Mouse (Mus musculus) testis, adult 2 months (tissue): Measurements from ENCODE around the gene Exosc5. TPM values are rescaled to one million over a fixed set of nuclear protein-coding genes. Genes with fewer than 3 reads are reported as not detected.

ENCODE experiments used
- H3K27ac ChIP-seq: fragments of 200-500 bp; 2 replicates; pipeline ENCODE4 v1.5.1; 2012; ENCODE audit warnings: low read depth, low read length; ENCODE audit not compliant: control insufficient read depth, insufficient read depth
- H3K27me3 ChIP-seq: fragments of 200-500 bp; 2 replicates; pipeline ENCODE4 v1.6.1; 2012; ENCODE audit warnings: mild to moderate bottlenecking, low read length, moderate library complexity; ENCODE audit not compliant: control insufficient read depth, insufficient read depth
- H3K36me3 ChIP-seq: fragments of 200-500 bp; 2 replicates; pipeline ENCODE4 v1.6.1; 2012; ENCODE audit warnings: mild to moderate bottlenecking, low read length; ENCODE audit not compliant: control insufficient read depth, insufficient read depth
- H3K4me1 ChIP-seq: fragments of 200-500 bp; 2 replicates; pipeline ENCODE4 v1.6.1; 2012; ENCODE audit warnings: low read length; ENCODE audit not compliant: control insufficient read depth, insufficient read depth
- H3K4me3 ChIP-seq: fragments of 200-500 bp; 2 replicates; pipeline ENCODE4 v1.5.1; 2012; ENCODE audit warnings: low read depth, mild to moderate bottlenecking, low read length, moderate library complexity, mixed read lengths; ENCODE audit not compliant: control insufficient read depth
- CTCF ChIP-seq: fragments of 200-500 bp; IDR thresholded peaks from 2 replicates; pipeline ENCODE4 v1.5.1; 2012; ENCODE audit warnings: low read depth, mild to moderate bottlenecking, inconsistent platforms, low read length, moderate library complexity; ENCODE audit not compliant: control insufficient read depth, insufficient read depth, insufficient replicate concordance
- POLR2A ChIP-seq: fragments of 200-500 bp; IDR thresholded peaks from 2 replicates; pipeline ENCODE4 v1.6.1; 2012; ENCODE audit warnings: low read depth, mild to moderate bottlenecking, inconsistent platforms, low read length, moderate library complexity; ENCODE audit not compliant: control insufficient read depth
- polyA plus RNA-seq: library from polyadenylated mRNA; depleted of rRNA; stranded (reverse); fragments of >200 nt; gene quantifications from 2 replicates; pipeline ENCODE4 v1.2.3, GENCODE M21; 2012

Exosc5 gene
- polyA plus RNA-seq, 1 experiment = 466 TPM

GRCm38 (mm10) chr7:25625594-25626250, 33.2 kb upstream of the Exosc5 start:
- Histone ChIP-seq H3K27me3 (no peaks in the 10 kb centered on the region), H3K4me1 (peaks cover 15% of the 10 kb centered on the region), H3K27ac (no peak overlapping the region), H3K36me3 (peaks cover 2% of the 10 kb centered on the region), H3K4me3 (no peak overlapping the region)
- TF ChIP-seq CTCF (peak; percentile 27; the same call in 1 of the 2 replicates), POLR2A (no peak)

GRCm38 (mm10) chr7:25626509-25627430, 32.2 kb upstream of the Exosc5 start, which contains the start of gene B3gnt8:
TSS of gene B3gnt8 (plus strand) at chr7:25626654.
- TF ChIP-seq POLR2A = no peak
- TF ChIP-seq CTCF = no peak
- H3K4me3 ChIP-seq = peak within 1 kb of the TSS; percentile 59
- H3K4me1 ChIP-seq = peaks cover 15% of the 10 kb centered on the region
- H3K27ac ChIP-seq = peak within 1 kb of the TSS; percentile 52
- peaks cover 2% of the 10 kb centered on the region for H3K36me3 ChIP-seq
- no peaks in the 10 kb centered on the region for H3K27me3 ChIP-seq

- Histone ChIP-seq H3K27ac (peak overlapping the region; percentile 52), H3K4me1 (peaks cover 15% of the 10 kb centered on the region), H3K27me3 (no peaks in the 10 kb centered on the region), H3K36me3 (peaks cover 1% of the 10 kb centered on the region; the same call in 1 of the 2 replicates), H3K4me3 (peak overlapping the region; percentile 59)
- TF ChIP-seq POLR2A (peak; percentile 55; the same call in 1 of the 2 replicates), CTCF (no peak)
Measured at GRCm38 (mm10) chr7:25627431-25628322, 31.3 kb upstream of the Exosc5 start.

- no peak for TF ChIP-seq CTCF
- no peak for TF ChIP-seq POLR2A
- H3K27ac ChIP-seq = peak overlapping the region; percentile 22; the same call in 1 of the 2 replicates
- H3K4me1 ChIP-seq = peaks cover 15% of the 10 kb centered on the region
- peaks cover 1% of the 10 kb centered on the region; the same call in 1 of the 2 replicates for H3K36me3 ChIP-seq
- H3K27me3 ChIP-seq = no peaks in the 10 kb centered on the region
- peak overlapping the region; percentile 44 for H3K4me3 ChIP-seq
Measured at GRCm38 (mm10) chr7:25628323-25628620, 30.7 kb upstream of the Exosc5 start.

- H3K4me1 ChIP-seq = peaks cover 7% of the 10 kb centered on the region; the same call in 1 of the 2 replicates
- no peaks in the 10 kb centered on the region for H3K27me3 ChIP-seq
- no peak overlapping the region for H3K27ac ChIP-seq
- TF ChIP-seq CTCF (no peak), POLR2A (no peak)
- H3K36me3 ChIP-seq = no peaks in the 10 kb centered on the region; the same call in 1 of the 2 replicates
- H3K4me3 ChIP-seq = no peak overlapping the region
Measured at GRCm38 (mm10) chr7:25632679-25633078, 26.3 kb upstream of the Exosc5 start.

DNA sequence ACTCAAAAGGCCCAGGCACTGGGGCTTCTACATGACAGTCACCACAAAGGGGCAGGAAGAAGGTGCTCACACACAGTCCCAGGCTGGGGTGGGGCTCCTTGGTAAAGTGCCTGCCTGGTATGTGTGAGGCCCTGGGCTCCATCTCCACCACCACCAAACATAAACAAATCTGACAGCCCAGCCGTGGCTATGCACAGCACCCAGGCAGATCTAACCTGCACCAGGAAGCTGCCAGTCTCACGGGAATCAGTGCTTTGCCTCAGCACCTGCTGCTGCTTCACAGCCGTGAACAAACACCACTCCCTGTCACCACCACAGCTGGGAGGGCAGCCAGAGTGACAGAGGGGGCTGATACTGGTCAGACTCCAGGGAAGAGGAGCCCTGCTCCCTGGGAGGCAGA, 22.6 kb upstream of the Exosc5 start:
- Histone ChIP-seq H3K27me3 (no peaks in the 10 kb centered on the region), H3K4me3 (no peak overlapping the region), H3K27ac (no peak overlapping the region), H3K36me3 (no peaks in the 10 kb centered on the region; the same call in 1 of the 2 replicates), H3K4me1 (no peaks in the 10 kb centered on the region)
- TF ChIP-seq CTCF = no peak
- no peak for TF ChIP-seq POLR2A
